Mouse (Mus musculus) CH12.LX (cell line): Measurements from ENCODE around the gene Nt5c3. TPM values are rescaled to one million over a fixed set of nuclear protein-coding genes. Genes with fewer than 3 reads are reported as not detected.

ENCODE experiments used
- DNase-seq: peaks from one replicate; pipeline ENCODE4 v3.0.0-alpha.2; 2013; ENCODE audit errors: extremely low read depth
- H3K27ac ChIP-seq: 2 replicates; pipeline ENCODE4 v1.5.1; 2012; ENCODE audit warnings: low read depth, mild to moderate bottlenecking, control low read depth, moderate library complexity; ENCODE audit not compliant: insufficient read depth
- H3K27me3 ChIP-seq: replicated peaks from 2 replicates; pipeline ENCODE3; 2012; ENCODE audit warnings: inconsistent platforms
- H3K36me3 ChIP-seq, 2 experiments: replicated peaks in 1 of 2; 2 replicates each; pipeline versions ENCODE3 to v1.6.1; 2012; ENCODE audit warnings: inconsistent platforms in 1 of 2, low read length in 1 of 2, mild to moderate bottlenecking in 1 of 2, mixed read lengths in 1 of 2, moderate library complexity in 1 of 2; ENCODE audit not compliant: control insufficient read depth in 1 of 2, insufficient read depth in 1 of 2
- H3K4me1 ChIP-seq, 2 experiments: 2 replicates each; pipeline ENCODE4 v1.6.1; 2012; ENCODE audit warnings: inconsistent platforms in 1 of 2, moderate library complexity in 1 of 2; ENCODE audit not compliant: insufficient read depth in 2 of 2, control insufficient read depth in 1 of 2
- H3K4me2 ChIP-seq: 2 replicates; pipeline ENCODE4 v1.6.1; 2012; ENCODE audit warnings: low read depth, mild to moderate bottlenecking, control low read depth; ENCODE audit not compliant: poor library complexity, insufficient read depth, severe bottlenecking
- H3K4me3 ChIP-seq, 3 experiments: fragments of 150-350 bp in 1 of 3; sonication (generic) in 1 of 3; replicated peaks in 1 of 3; 2 replicates each; pipeline versions ENCODE3 to v1.5.1; 2011 to 2012; ENCODE audit warnings: low read depth in 2 of 3, low read length in 2 of 3, mild to moderate bottlenecking in 2 of 3, moderate library complexity in 2 of 3, control low read depth in 1 of 3, improper control_type of control experiment in 1 of 3, inconsistent platforms in 1 of 3, mixed read lengths in 1 of 3; ENCODE audit not compliant: poor library complexity in 1 of 3
- H3K79me2 ChIP-seq: replicated peaks from 2 replicates; pipeline ENCODE4 v1.6.1; 2012; ENCODE audit warnings: mild to moderate bottlenecking, moderate library complexity; ENCODE audit not compliant: control insufficient read depth, poor library complexity, insufficient read depth, severe bottlenecking; ENCODE audit errors: extremely low read depth
- H3K9ac ChIP-seq: 2 replicates; pipeline ENCODE4 v1.6.1; 2012; ENCODE audit warnings: low read depth, mild to moderate bottlenecking, control low read depth, moderate library complexity; ENCODE audit not compliant: insufficient read depth
- H3K9me3 ChIP-seq: replicated peaks from 2 replicates; pipeline ENCODE3; 2012; ENCODE audit warnings: low read length, inconsistent platforms, mixed read lengths
- CHD2 ChIP-seq: IDR thresholded peaks from 2 replicates; pipeline ENCODE4 v1.6.1; 2011; ENCODE audit warnings: low read length, improper control_type of control experiment
- ELF1 ChIP-seq: IDR thresholded peaks from 2 replicates; pipeline ENCODE4 v1.6.1; 2014; ENCODE audit warnings: low read depth, mild to moderate bottlenecking, inconsistent platforms, low read length, improper control_type of control experiment
- ETS1 ChIP-seq: conservative IDR thresholded peaks from 2 replicates; pipeline ENCODE4 v1.6.1; 2012; ENCODE audit warnings: low read depth, mild to moderate bottlenecking, inconsistent platforms, low read length, improper control_type of control experiment, moderate library complexity
- GABPA ChIP-seq: IDR thresholded peaks from 2 replicates; pipeline ENCODE4 v1.6.1; 2012; ENCODE audit warnings: low read depth, low read length, improper control_type of control experiment, inconsistent platforms; ENCODE audit not compliant: insufficient replicate concordance
- HCFC1 ChIP-seq: IDR thresholded peaks from 2 replicates; pipeline ENCODE4 v1.6.1; 2012; ENCODE audit warnings: low read depth, mild to moderate bottlenecking, inconsistent platforms, low read length, improper control_type of control experiment
- KAT2A ChIP-seq: IDR thresholded peaks from 2 replicates; pipeline ENCODE4 v1.6.1; 2012; ENCODE audit warnings: low read length, improper control_type of control experiment, inconsistent platforms; ENCODE audit not compliant: insufficient replicate concordance
- MAFK ChIP-seq: IDR thresholded peaks from 2 replicates; pipeline ENCODE4 v1.6.1; 2011; ENCODE audit warnings: low read length, improper control_type of control experiment; ENCODE audit not compliant: insufficient replicate concordance
- MAX ChIP-seq: IDR thresholded peaks from 2 replicates; pipeline ENCODE4 v1.6.1; 2011; ENCODE audit warnings: low read length, improper control_type of control experiment
- NELFE ChIP-seq: IDR thresholded peaks from 2 replicates; pipeline ENCODE4 v1.6.1; 2011; ENCODE audit warnings: low read depth, low read length, improper control_type of control experiment
- POLR2A ChIP-seq: IDR thresholded peaks from 2 replicates; pipeline ENCODE4 v1.6.1; 2011; ENCODE audit warnings: low read depth, mild to moderate bottlenecking, improper control_type of control experiment, low read length
- POLR2AphosphoS2 ChIP-seq: IDR thresholded peaks from 2 replicates; pipeline ENCODE4 v1.6.1; 2011; ENCODE audit warnings: low read depth, low read length, improper control_type of control experiment
- RAD21 ChIP-seq: IDR thresholded peaks from 2 replicates; pipeline ENCODE4 v1.6.1; 2011; ENCODE audit warnings: low read depth, mild to moderate bottlenecking, low read length, improper control_type of control experiment, moderate library complexity
- SIN3A ChIP-seq: IDR thresholded peaks from 2 replicates; pipeline ENCODE4 v1.6.1; 2012; ENCODE audit warnings: low read length, improper control_type of control experiment, inconsistent platforms
- SMC3 ChIP-seq: IDR thresholded peaks from 2 replicates; pipeline ENCODE4 v1.6.1; 2011; ENCODE audit warnings: low read depth, low read length, improper control_type of control experiment
- TBP ChIP-seq: conservative IDR thresholded peaks from 2 replicates; pipeline ENCODE4 v1.6.1; 2011; ENCODE audit warnings: low read depth, low read length, improper control_type of control experiment
- USF2 ChIP-seq: conservative IDR thresholded peaks from 2 replicates; pipeline ENCODE4 v1.6.1; 2011; ENCODE audit warnings: low read depth, low read length, improper control_type of control experiment
- ZC3H11A ChIP-seq: IDR thresholded peaks from 2 replicates; pipeline ENCODE4 v1.6.1; 2012; ENCODE audit warnings: low read depth, mild to moderate bottlenecking, inconsistent platforms, low read length, improper control_type of control experiment
- ZNF384 ChIP-seq: IDR thresholded peaks from 2 replicates; pipeline ENCODE4 v1.6.1; 2012; ENCODE audit warnings: low read depth, low read length, improper control_type of control experiment, inconsistent platforms
- dilution Hi-C: fragments of 300-500 bp; cut with MboI; formaldehyde crosslinking; loops from 2 replicates; pipeline ENCODE4 v1.14.3; 2020; ENCODE audit warnings: low sequenced_read_pairs; ENCODE audit not compliant: extremely low pct_unique_long_range_greater_than_20kb, extremely low pct_ligation_motif_present
- in situ Hi-C: fragments of 300-500 bp; cut with MboI; formaldehyde crosslinking; loops from 3 replicates; pipeline ENCODE4 v1.14.3; 2019; ENCODE audit warnings: low sequenced_read_pairs, low pct_ligation_motif_present, low pct_unique_long_range_greater_than_20kb, mixed read lengths
- polyA plus RNA-seq: library from polyadenylated mRNA; unstranded; fragments of >175 nt; gene quantifications from 2 replicates; pipeline ENCODE4 v1.2.1, GENCODE M21; 2012; ENCODE audit warnings: low read depth; ENCODE audit not compliant: insufficient read length
- total RNA-seq, 2 experiments: library from RNA; depleted of rRNA; stranded (reverse); fragments of 300-350 nt in 1 of 2; fragments of >200 nt in 1 of 2; gene quantifications; 2 replicates each; pipeline ENCODE4 v1.2.3; 2012 to 2014

Nt5c3 gene
- total and polyA plus RNA-seq, 3 experiments: 23.7 to 82.4 (median 36.5) TPM

GRCm38 (mm10) chr6:56908397-56908796 lies 15.3 kb downstream of the Nt5c3 start:
- H3K27me3 ChIP-seq: no peaks in the 10 kb centered on the region
- H3K4me3 ChIP-seq: no peak overlapping the region
- TF ChIP-seq NELFE: no peak
- TF ChIP-seq MAFK: no peak
- no peak for TF ChIP-seq ETS1
- no peak for TF ChIP-seq KAT2A
- TF ChIP-seq SIN3A: no peak
- no peak for TF ChIP-seq MAX
- TF ChIP-seq RAD21: no peak
- no peak for TF ChIP-seq GABPA
- H3K9ac ChIP-seq: no peak overlapping the region
- no peaks in the 10 kb centered on the region for H3K9me3 ChIP-seq
- in situ Hi-C loops (loop anchor here (10.0 kb wide), 1 partner anchor 104 kb away; no protein-coding TSS in a partner anchor), dilution Hi-C loops (no loop called here)
- DNase-seq: no peak
- 0 out of 2 replicates have a peak, but pooled peaks cover 2% of the 10 kb centered on the region for H3K79me2 ChIP-seq
- H3K4me1 ChIP-seq: no peaks in the 10 kb centered on the region
- H3K36me3 ChIP-seq: peaks cover 0 to 3% of the 10 kb centered on the region in 2 experiments
- H3K27ac ChIP-seq: no peak overlapping the region
- H3K4me2 ChIP-seq: no peak overlapping the region

- peaks cover 0 to 3% of the 10 kb centered on the region in 2 experiments for H3K36me3 ChIP-seq
- in situ Hi-C loops (loop anchor here (10.0 kb wide), 1 partner anchor 103 kb away; no protein-coding TSS in a partner anchor), dilution Hi-C loops (no loop called here)
- DNase-seq: no peak
- H3K27ac ChIP-seq: no peak overlapping the region
- H3K4me2 ChIP-seq: no peak overlapping the region
- 0 out of 2 replicates have a peak, but pooled peaks cover 2% of the 10 kb centered on the region for H3K79me2 ChIP-seq
- TF ChIP-seq POLR2A (no peak), NELFE (no peak), ETS1 (no peak), CHD2 (no peak)
- H3K4me3 ChIP-seq: no peak overlapping the region
- H3K9me3 ChIP-seq: no peaks in the 10 kb centered on the region
- peaks cover 0 to under 1% of the 10 kb centered on the region in 2 experiments; a peak in 1 of 4 replicates for H3K4me1 ChIP-seq
- H3K9ac ChIP-seq: no peak overlapping the region
- no peaks in the 10 kb centered on the region for H3K27me3 ChIP-seq
Measured at GRCm38 (mm10) chr6:56907973-56908372, 15.8 kb downstream of the Nt5c3 start.

GRCm38 (mm10) chr6:56906121-56906846 lies 17.4 kb downstream of the Nt5c3 start:
- peaks cover 0 to 10% of the 10 kb centered on the region in 2 experiments; a peak in 1 of 4 replicates for H3K4me1 ChIP-seq
- no peak for DNase-seq

More at GRCm38 (mm10) chr6:56906121-56906846, 17.4 kb downstream of the Nt5c3 start:
- peaks cover 0 to 3% of the 10 kb centered on the region in 2 experiments for H3K36me3 ChIP-seq
- no peak overlapping the region for H3K27ac ChIP-seq
- dilution Hi-C loops (no loop called here), in situ Hi-C loops (loop anchor here (10.0 kb wide), 1 partner anchor 101 kb away; no protein-coding TSS in a partner anchor)
- TF ChIP-seq USF2 (no peak), SMC3 (no peak), ETS1 (no peak), CHD2 (no peak), ELF1 (no peak), ZC3H11A (no peak), TBP (no peak), HCFC1 (no peak), ZNF384 (no peak), POLR2AphosphoS2 (no peak)
- H3K9ac ChIP-seq: no peak overlapping the region
- no peaks in the 10 kb centered on the region for H3K27me3 ChIP-seq
- no peaks in the 10 kb centered on the region for H3K9me3 ChIP-seq
- H3K79me2 ChIP-seq: peaks cover 4% of the 10 kb centered on the region; the same call in 1 of the 2 replicates
- H3K4me3 ChIP-seq: no peak overlapping the region
- H3K4me2 ChIP-seq: no peak overlapping the region
